Mouse (Mus musculus) left cerebral cortex, adult 8-10 months (tissue): ENCODE results near the gene Lmntd1. TPM values are rescaled to one million over a fixed set of nuclear protein-coding genes. Genes with fewer than 3 reads are reported as not detected.
"Not testable (repeated sequence)": the region's sequence is repeated elsewhere in the genome, so short reads cannot be mapped to it uniquely, and the experiment has no call there.

ENCODE experiments used
- DNase-seq, 2 experiments: peaks; one replicate each; pipeline ENCODE4 v3.0.0; 2022; ENCODE audit warnings: low spot score in 2 of 2
- total RNA-seq, 4 experiments: library from RNA; stranded (reverse); gene quantifications; 2 replicates each; pipeline ENCODE4 v1.2.4; 2022

Lmntd1 gene
- total RNA-seq, 4 experiments from 2014 or later: 2.1 to 3.5 (median 2.7) TPM

DNA sequence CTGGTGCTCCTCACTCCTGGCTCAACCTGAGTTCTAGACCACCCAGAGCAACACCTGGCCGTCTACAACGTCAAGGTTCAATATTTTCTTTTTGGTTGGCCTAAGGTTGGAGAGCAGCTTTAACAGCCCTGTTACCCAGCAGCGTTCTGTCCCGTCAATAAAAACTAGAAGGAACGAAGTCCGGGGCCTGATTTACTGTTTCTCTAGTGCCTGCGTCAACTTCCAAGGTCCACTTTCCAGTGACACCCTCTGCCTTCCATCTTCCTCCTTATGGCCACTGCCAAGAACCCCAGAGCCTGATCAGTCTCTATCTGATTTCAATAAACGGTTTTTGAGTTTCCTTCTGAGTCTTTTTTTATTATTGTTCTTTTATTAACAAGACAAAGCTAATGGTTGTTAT lies 267.8 kb downstream of the Lmntd1 start:
- no peak for DNase-seq

- DNase-seq: no peak
These were observed 269.4 kb downstream of the Lmntd1 start for GRCm38 (mm10) chr6:145344719-145345118.

GRCm38 (mm10) chr6:145343457-145343856 lies 270.7 kb downstream of the Lmntd1 start:
- no peak for DNase-seq

DNA sequence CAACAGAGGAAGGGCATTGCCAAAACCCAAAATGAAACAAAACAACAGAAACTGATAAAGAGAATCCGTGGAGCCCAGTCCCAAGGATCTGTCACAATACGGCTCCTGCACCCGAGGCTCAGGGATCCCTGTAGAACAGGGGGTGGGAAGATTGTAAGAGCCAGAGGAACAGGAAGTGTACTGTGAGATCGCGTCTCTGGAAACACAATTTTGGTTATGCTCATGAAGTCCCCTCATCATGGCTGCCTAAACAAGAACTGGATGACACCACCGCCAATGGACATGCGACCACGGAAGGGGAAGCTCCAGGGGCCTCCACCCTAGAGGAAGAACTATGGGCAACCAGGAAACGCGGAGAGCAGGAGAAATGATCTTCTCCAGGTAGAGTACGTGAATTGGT lies 271.3 kb downstream of the Lmntd1 start:
- no peak for DNase-seq

DNA sequence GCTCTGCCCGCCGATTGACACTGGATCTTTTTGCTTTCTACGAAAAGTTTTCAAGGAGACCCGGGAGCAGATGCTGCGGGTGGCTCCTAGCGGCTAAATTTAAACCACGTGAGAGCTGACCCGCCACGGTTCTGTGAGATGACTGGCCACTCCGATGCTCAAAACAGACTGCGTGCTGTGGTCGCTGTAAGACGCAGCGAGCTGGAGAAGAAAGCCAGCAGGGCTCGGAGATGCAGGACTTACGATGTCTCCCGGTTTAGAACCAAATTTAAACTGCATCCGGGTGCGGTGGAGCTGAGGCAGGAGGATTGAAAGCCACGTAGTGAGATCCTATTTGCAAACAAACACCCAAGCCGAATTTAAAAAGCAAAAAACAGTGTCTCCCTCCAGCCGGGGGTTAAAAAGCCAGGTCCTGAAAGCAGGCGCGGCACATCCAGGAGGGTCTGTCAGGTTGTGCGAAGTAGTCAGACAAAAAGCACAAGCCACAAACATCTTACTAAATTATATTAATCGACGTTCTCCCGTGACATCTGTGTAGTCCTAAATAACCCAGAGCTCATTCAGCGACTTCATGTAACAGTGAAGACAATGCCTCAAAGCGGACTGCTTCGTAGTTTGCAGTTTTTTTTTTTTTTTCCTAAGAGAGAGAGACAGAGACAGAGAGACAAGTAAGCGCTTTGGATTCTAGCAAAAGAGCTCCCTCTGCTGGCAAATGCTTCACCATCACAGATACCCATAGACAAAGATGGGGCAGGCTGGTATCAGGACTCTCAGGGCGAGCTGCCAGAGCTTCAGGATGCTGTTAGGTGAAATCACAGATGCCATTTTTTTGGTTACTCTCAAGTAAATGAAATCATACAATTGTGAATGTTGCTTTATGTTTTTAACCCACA lies 272.6 kb downstream of the Lmntd1 start:
- DNase-seq: peak; percentile 53 to 85

GRCm38 (mm10) chr6:145340657-145341146 lies 273.4 kb downstream of the Lmntd1 start:
- peak; percentile 78 to 93 for DNase-seq

GRCm38 (mm10) chr6:145339956-145340656 lies 274.0 kb downstream of the Lmntd1 start:
- peak; percentile 28 to 51 for DNase-seq

DNA sequence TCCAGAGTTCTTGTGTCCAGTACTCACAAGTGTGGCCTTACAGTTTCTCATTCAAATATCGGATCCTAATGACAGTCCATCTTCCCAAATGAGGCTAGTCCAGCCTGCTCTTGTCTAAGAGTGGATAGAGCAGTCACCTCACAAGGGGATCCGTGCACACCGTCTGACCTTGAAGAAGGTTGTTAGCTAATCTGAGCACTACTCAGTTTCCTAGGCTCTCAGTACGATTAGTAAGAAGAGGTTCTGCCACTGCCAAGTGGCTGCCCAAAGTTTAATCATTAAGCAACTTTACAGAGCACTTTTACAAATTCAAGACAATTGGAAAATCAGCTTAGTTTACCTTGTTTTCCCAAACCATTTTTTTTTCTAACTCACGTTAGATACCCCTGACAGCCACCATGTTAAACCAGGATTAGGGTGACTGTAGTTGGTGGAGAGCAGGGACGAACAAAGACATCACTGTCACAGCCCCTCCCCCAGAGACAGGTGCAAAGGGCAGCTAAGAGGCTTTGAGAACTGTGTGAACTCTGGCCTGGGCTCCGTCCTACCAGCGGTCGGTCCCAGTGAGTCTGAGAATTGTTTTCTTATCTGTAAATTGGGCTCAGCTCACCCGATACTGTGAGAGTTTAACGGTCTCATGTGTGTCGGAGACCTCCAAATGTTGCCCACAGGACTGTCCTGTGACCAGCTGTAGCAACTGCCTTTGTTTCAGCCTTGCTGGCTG lies 275.4 kb downstream of the Lmntd1 start:
- DNase-seq: no peak

GRCm38 (mm10) chr6:145337521-145337920 lies 276.6 kb downstream of the Lmntd1 start:
- not testable (repeated sequence) for DNase-seq

DNA sequence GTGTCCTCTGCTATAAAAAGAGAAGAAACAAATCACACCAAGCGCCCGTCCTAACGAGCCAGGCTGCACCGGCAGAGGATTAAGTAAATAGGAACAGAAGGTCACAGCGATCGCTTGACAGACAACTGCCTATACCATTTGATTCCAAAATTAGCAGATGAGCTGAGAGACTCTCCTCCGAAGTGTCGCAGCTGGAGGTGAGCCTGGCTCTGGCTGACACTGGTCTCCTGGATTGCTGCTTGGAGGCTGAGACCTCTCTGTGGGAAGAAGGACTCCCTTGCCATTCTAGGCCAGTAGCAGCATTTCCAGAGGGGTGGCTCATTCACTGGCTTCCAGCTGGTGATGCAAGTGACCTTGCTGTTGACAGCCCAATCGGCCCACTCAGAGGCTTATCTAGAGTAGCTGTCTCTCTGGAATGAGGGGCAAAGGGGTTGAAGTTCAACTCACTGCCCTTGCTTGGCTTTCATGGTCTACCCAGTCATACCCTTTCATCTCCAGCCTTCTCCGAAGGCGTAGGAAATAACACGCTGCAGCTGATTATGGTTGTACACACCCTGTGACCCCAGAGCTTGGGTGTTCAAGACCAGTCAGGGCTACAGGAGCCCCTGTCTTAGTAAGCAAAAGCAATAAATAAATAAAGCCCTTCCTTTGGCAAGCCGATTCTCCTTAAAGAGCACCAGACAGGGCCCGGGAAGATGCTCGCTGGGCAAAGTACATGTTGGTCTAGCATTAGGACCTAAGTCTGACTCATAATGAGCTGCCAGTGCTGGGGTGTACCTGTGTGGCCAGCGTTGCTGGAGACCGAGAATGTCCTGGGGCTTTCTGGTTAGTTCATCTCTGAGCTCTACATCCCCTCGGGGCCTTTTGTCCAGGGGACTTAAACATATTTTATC lies 278.0 kb downstream of the Lmntd1 start:
- DNase-seq: no peak

DNA sequence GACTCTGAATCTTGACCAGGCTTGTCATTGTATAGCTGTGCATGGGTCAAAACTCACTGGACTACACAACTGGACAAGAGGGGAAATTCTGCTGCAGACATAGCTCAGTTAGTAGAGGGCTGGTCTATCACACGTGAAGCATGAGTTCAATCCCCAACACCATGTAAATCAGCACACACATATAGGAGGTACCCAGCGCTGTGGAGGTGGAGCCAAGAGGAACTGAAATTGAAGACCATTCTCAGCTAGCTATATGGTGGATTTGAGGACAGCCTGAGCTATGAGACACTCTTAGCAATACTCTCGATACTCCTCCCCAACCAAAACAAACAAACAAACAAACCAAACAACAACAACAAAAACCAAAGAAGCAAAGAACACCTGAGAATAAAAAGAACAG lies 279.9 kb downstream of the Lmntd1 start:
- DNase-seq: no peak

DNA sequence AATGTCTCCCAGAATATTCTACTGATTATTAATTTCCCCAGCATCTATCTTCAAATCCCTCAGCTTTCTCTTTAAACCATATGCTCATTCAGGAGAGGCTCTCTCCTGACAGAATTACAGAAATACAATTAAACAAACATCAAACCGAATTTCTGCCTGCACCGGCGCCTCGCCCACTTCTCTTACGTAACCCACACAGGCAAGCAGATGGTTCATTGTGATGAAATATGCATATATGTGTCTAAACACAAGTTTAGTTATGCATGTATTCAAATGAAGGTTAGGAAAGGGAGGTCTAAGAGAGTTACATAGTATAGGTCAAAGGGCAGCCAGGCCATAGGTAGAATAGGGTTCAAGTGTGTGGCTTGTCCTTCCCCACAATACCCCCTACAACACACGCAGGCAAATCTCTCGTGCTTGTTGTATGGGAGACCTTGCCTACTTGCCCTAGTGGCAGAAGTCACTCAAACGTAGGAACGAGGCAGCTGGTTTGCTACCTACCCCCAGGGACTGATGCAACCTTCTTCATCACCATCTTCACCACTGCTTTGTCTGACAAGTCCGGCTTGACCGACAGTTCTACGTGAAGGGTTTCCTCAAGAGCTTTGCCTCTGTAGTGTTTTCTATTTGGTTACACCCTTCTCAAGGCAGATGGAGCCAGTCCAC lies 287.8 kb downstream of the Lmntd1 start:
- DNase-seq: peak in 1 of 2 experiments; percentile 79

GRCm38 (mm10) chr6:145325095-145325494 lies 289.0 kb downstream of the Lmntd1 start:
- no peak for DNase-seq

- DNase-seq: no peak
These were observed 289.6 kb downstream of the Lmntd1 start for GRCm38 (mm10) chr6:145324470-145324869.

DNA sequence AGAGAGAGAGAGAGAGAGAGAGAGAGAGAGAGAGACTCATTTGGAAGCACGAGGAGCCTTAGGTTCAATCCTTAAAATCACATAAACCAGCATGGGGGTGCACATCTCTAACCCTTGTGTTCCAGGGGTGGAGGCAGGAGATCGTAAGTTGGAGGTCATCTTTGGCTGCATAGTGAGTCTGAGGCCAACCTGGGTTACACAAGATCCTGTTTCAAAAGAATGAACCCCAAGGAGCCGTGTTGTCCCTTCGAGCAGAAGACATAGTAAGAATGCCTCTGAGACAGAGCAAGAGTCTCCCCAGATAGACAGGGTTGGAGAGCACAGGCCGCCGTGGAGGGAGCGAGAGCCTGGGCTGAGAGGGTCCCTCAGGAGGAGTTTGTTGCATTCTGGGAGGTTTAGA lies 291.9 kb downstream of the Lmntd1 start:
- no peak for DNase-seq

- DNase-seq: no peak
These were observed 294.0 kb downstream of the Lmntd1 start for GRCm38 (mm10) chr6:145320156-145320555.
